Mouse (Mus musculus) intestine, postnatal 0 days (tissue): ENCODE data around the gene Cacnb2. TPM values are rescaled to one million over a fixed set of nuclear protein-coding genes. Genes with fewer than 3 reads are reported as not detected.
"Not testable (repeated sequence)": the region's sequence is repeated elsewhere in the genome, so short reads cannot be mapped to it uniquely, and the experiment has no call there.

ENCODE experiments used
- ATAC-seq: fragments of 200-750 bp; cut with Nextera tagmentation; 2 replicates; pipeline ENCODE4 v1.8.0; 2017; ENCODE audit warnings: mild to moderate bottlenecking, moderate TSS enrichment, moderate library complexity
- H3K27ac ChIP-seq: fragments of 300-500 bp; sonication (generic); 2 replicates; pipeline ENCODE4 v1.5.1; 2014; ENCODE audit warnings: mild to moderate bottlenecking, low read depth, low read length, moderate library complexity
- H3K27me3 ChIP-seq: fragments of 300-500 bp; sonication (generic); replicated peaks from 2 replicates; pipeline ENCODE4 v1.6.1; 2014; ENCODE audit warnings: low read length, mixed read lengths; ENCODE audit not compliant: control insufficient read depth, insufficient read depth
- H3K36me3 ChIP-seq: fragments of 300-500 bp; sonication (generic); 2 replicates; pipeline ENCODE4 v1.6.1; 2014; ENCODE audit warnings: mild to moderate bottlenecking, moderate library complexity; ENCODE audit not compliant: control insufficient read depth, insufficient read depth
- H3K4me1 ChIP-seq: fragments of 300-500 bp; sonication (generic); replicated peaks from 2 replicates; pipeline ENCODE4 v1.6.1; 2014; ENCODE audit warnings: antibody characterized with exemption, low read length, mixed read lengths; ENCODE audit not compliant: control insufficient read depth, insufficient read depth
- H3K4me2 ChIP-seq: fragments of 300-500 bp; sonication (generic); replicated peaks from 2 replicates; pipeline ENCODE4 v1.6.1; 2014; ENCODE audit warnings: low read depth, mild to moderate bottlenecking, moderate library complexity
- H3K4me3 ChIP-seq: fragments of 300-500 bp; sonication (generic); 2 replicates; pipeline ENCODE4 v1.5.1; 2014; ENCODE audit warnings: low read depth, low read length
- H3K9ac ChIP-seq: fragments of 300-500 bp; sonication (generic); 2 replicates; pipeline ENCODE4 v1.6.1; 2014; ENCODE audit warnings: mild to moderate bottlenecking, low read depth, low read length
- H3K9me3 ChIP-seq: fragments of 300-500 bp; sonication (generic); 2 replicates; pipeline ENCODE4 v1.6.1; 2016; ENCODE audit warnings: mixed run types; ENCODE audit not compliant: control insufficient read depth
- CTCF ChIP-seq: sonication (generic); IDR thresholded peaks from 2 replicates; pipeline ENCODE4 v1.5.1; 2016; ENCODE audit warnings: low read depth, mild to moderate bottlenecking, control low read depth, antibody characterized with exemption, moderate library complexity
- WGBS: fragments of 180-500 bp; shearing (Covaris S2); extraction: QIAGEN DNeasy Blood & Tissue Kit; methylation state at CpG from one replicate; pipeline ENCODE4 v1.1.7; 2014; 5-methylcytosine and 5-hydroxymethylcytosine counted together
- polyA plus RNA-seq: library from polyadenylated mRNA; unstranded; fragments of >200 nt; fragmentation: Nextera tagmentation; extraction: Ambion mirVana; gene quantifications from 2 replicates; pipeline ENCODE4 v1.2.1, GENCODE M21; 2015

Gene Cacnb2
- polyA plus RNA-seq, 1 experiment from 2014 or later: 0.99 TPM

DNA sequence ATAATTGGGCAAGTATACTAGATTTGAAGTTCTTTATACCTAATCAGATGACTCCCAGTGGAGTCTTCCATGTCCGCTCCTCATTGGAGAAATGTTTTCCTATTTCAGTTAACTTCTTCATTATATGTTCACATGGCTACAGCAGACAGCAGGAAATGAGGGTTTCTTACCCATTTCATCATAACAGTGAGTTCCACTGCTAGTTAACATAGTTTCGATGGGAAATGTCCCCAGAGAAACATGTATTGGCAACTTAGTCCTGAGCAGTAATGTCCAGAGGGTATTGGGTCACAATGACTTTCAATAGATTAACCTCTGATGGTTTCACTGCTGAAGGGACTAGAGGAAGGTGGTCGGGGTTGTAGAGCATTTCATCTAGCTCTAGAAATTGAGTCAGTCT lies 110.2 kb downstream of the Cacnb2 start:
- no peaks in the 10 kb centered on the region for H3K27me3 ChIP-seq
- 90% methylated on average over 3 of the region's 3 CpGs for WGBS
- no peak for TF ChIP-seq CTCF
- no peaks in the 10 kb centered on the region for H3K4me1 ChIP-seq
- no peaks in the 10 kb centered on the region for H3K36me3 ChIP-seq
- H3K4me2 ChIP-seq: no peak overlapping the region
- H3K9ac ChIP-seq: no peak overlapping the region
- H3K4me3 ChIP-seq: no peak overlapping the region
- no peaks in the 10 kb centered on the region for H3K9me3 ChIP-seq
- no peak for ATAC-seq
- no peak overlapping the region for H3K27ac ChIP-seq

GRCm38 (mm10) chr2:14716666-14717065 lies 113.8 kb downstream of the Cacnb2 start:
- H3K4me1 ChIP-seq: no peaks in the 10 kb centered on the region
- H3K27me3 ChIP-seq: no peaks in the 10 kb centered on the region
- H3K36me3 ChIP-seq: no peaks in the 10 kb centered on the region
- no peaks in the 10 kb centered on the region for H3K9me3 ChIP-seq
- H3K4me3 ChIP-seq: no peak overlapping the region
- ATAC-seq: no peak
- no peak overlapping the region for H3K9ac ChIP-seq
- no peak overlapping the region for H3K27ac ChIP-seq
- TF ChIP-seq CTCF: no peak
- no peak overlapping the region for H3K4me2 ChIP-seq
- 70% methylated on average over 1 of the region's 1 CpGs for WGBS

DNA sequence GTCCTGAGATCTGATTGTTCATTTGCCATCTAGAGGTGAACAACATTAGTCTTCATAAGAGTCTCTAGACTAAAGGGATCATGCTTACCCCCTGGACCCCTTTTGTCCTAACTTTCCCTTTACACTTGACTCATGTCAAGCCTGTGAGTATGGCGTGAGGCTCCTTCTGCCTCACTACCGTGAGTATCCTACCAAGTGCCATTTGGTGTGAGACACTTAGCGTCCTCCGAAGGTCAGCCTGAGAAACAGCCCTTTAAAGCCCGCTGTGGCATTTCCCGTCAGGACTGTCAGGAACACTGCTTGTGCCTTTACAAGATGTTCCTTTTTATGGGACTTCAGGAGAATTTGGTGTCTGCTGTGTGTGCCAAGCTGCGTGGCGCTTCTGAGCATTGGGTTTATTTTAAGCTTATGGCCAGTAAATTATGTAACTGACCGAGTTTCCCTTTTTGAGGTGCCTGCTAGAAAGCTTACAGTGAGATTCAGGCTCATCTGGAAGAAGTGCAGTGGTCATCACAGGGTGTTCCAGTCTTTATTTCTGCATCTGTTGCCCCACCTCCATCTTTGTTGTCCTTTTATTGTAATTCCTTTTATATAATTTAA lies 116.3 kb downstream of the Cacnb2 start:
- Histone ChIP-seq H3K27ac (no peak overlapping the region), H3K4me1 (no peaks in the 10 kb centered on the region), H3K4me3 (no peak overlapping the region), H3K9me3 (no peaks in the 10 kb centered on the region), H3K27me3 (no peaks in the 10 kb centered on the region), H3K9ac (no peak overlapping the region), H3K36me3 (no peaks in the 10 kb centered on the region), H3K4me2 (no peak overlapping the region)
- no peak for TF ChIP-seq CTCF
- no peak for ATAC-seq
- WGBS: 91% methylated on average over 9 of the region's 9 CpGs

GRCm38 (mm10) chr2:14725437-14725836 lies 122.5 kb downstream of the Cacnb2 start:
- no peaks in the 10 kb centered on the region for H3K9me3 ChIP-seq
- no peak for TF ChIP-seq CTCF
- no peak overlapping the region for H3K9ac ChIP-seq
- no peak overlapping the region for H3K27ac ChIP-seq
- H3K4me3 ChIP-seq: no peak overlapping the region
- no peaks in the 10 kb centered on the region for H3K36me3 ChIP-seq
- H3K4me2 ChIP-seq: no peak overlapping the region
- H3K4me1 ChIP-seq: no peaks in the 10 kb centered on the region
- no peaks in the 10 kb centered on the region for H3K27me3 ChIP-seq
- ATAC-seq: no peak

DNA sequence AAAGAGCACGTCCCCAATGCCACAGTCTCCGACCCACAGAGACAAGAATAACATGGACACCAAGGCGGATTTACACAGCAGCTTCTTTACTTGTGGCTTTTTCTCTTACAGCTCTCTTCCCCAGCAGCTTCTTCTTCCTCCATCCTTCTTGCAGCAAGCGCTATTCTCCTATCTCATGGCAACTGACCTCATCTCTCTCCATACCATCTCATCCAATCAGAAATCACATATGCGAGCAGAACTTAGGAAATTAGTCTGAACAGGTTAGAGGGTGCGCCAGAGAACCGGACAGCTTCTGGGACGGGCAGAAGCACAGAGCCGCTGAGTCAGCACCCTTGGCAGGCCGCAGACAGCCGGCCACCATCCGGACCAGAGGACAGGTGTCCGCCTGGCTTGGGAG lies 123.7 kb downstream of the Cacnb2 start:
- H3K9ac ChIP-seq, H3K27me3 ChIP-seq, H3K4me1 ChIP-seq, H3K4me3 ChIP-seq, H3K4me2 ChIP-seq, H3K27ac ChIP-seq, H3K36me3 ChIP-seq, ATAC-seq, H3K9me3 ChIP-seq: not testable (repeated sequence)
- WGBS: 95% methylated on average over 12 of the region's 13 CpGs

DNA sequence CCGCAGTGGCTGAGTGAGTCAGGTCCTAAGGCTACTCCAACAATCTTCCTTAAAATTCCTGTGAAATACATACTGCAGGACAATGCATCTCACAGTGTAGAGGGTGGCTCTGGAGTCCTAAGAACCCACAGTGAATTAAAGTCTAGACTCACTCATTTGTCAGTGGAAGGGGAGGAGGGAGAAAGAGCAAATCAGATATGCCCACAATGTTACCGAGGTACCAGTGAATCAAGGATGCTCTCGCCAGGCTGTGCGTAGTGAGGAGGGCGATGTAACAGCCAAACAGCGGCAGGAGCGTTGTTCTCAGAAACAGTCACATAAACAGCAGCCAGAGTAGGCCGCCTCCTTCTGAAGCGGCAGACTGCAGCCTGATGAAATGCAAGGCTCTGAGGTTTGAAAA lies 136.0 kb downstream of the Cacnb2 start:
- Histone ChIP-seq H3K27me3 (no peaks in the 10 kb centered on the region), H3K9me3 (no peaks in the 10 kb centered on the region), H3K4me2 (no peak overlapping the region), H3K9ac (no peak overlapping the region), H3K4me3 (no peak overlapping the region), H3K4me1 (no peaks in the 10 kb centered on the region), H3K27ac (no peak overlapping the region), H3K36me3 (no peaks in the 10 kb centered on the region)
- 52% methylated on average over 9 of the region's 9 CpGs for WGBS
- no peak for TF ChIP-seq CTCF
- ATAC-seq: no peak

DNA sequence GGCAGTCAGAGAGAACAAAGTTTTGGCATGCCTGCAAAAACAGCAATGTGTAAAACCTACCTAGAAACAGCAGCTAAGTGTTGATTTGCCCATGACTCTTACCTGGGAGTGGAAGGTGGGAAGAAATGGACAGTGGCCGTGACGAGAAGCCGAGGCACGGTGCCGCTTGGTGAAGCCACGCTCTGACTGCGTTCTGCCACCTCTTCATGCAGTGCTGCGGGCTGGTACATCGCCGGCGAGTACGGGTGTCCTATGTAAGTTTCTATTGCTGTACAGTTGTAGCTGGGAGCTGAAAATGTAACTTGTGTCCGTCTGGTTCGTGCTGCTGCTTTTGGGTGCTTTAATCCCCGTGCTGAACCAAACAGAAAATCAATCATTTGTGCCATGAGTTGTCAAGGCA lies 136.6 kb downstream of the Cacnb2 start:
- no peaks in the 10 kb centered on the region for H3K9me3 ChIP-seq
- H3K27me3 ChIP-seq: no peaks in the 10 kb centered on the region
- H3K27ac ChIP-seq: no peak overlapping the region
- H3K36me3 ChIP-seq: no peaks in the 10 kb centered on the region
- H3K9ac ChIP-seq: no peak overlapping the region
- no peaks in the 10 kb centered on the region for H3K4me1 ChIP-seq
- 75% methylated on average over 15 of the region's 15 CpGs for WGBS
- no peak for ATAC-seq
- H3K4me2 ChIP-seq: no peak overlapping the region
- no peak overlapping the region for H3K4me3 ChIP-seq
- no peak for TF ChIP-seq CTCF
